Mouse (Mus musculus) hindbrain, embryonic 13.5 days (tissue): ENCODE results near the gene Cd200r4. TPM values are rescaled to one million over a fixed set of nuclear protein-coding genes. Genes with fewer than 3 reads are reported as not detected.

Experiments used
- polyA plus RNA-seq: library from polyadenylated mRNA; unstranded; fragments of >200 nt; fragmentation: Nextera tagmentation; extraction: Ambion mirVana; gene quantifications from 2 replicates; pipeline ENCODE4 v1.2.1, GENCODE M21; 2015

Cd200r4 gene
- polyA plus RNA-seq, 1 experiment from 2014 or later: not detected

Other genes starting within 250 kb of the Cd200r4 start
- 4.9 and 5.0 TPM in 2 replicates for gene Nepro, start 87.4 kb upstream of the Cd200r4 start, polyA plus RNA-seq
- gene Gtpbp8, start 65.4 kb upstream of the Cd200r4 start, polyA plus RNA-seq: 37.8 and 40.2 TPM in 2 replicates
- gene Cd200r1, start 46.0 kb upstream of the Cd200r4 start, polyA plus RNA-seq: 0.58 and 0.87 TPM in 2 replicates
- gene Cd200r2, start 55.4 kb downstream of the Cd200r4 start, polyA plus RNA-seq: not detected in 2 replicates
- gene Cd200r3, start 131.9 kb downstream of the Cd200r4 start, polyA plus RNA-seq: not detected in 2 replicates